Mouse (Mus musculus): ENCODE data around the gene R3hdm4. TPM values are rescaled to one million over a fixed set of nuclear protein-coding genes. Genes with fewer than 3 reads are reported as not detected.
A peak's percentile ranks its signal among the peaks of the same experiment; 100 is the strongest.
"Not testable (repeated sequence)": the region's sequence is repeated elsewhere in the genome, so short reads cannot be mapped to it uniquely, and the experiment has no call there.

Gene R3hdm4
- polyA plus RNA-seq (2012; rRNA removed): 129 and 162 TPM in 2 replicates

- DNase-seq: no peak
- TF ChIP-seq POLR2A (IDR thresholded peaks at IDR 0.05; ENCODE audit: borderline replicate concordance, extremely low read depth, low read depth, low read length): no peak
- no peak for TF ChIP-seq CTCF (IDR thresholded peaks at IDR 0.05; ENCODE audit: insufficient read depth, low read length)
- Histone ChIP-seq H3K4me3 (replicated peaks; ENCODE audit: extremely low read depth, low read depth, low read length) (no peak within 1 kb of the TSS), H3K4me1 (ENCODE audit: control insufficient read depth, insufficient read depth, low read length) (peaks cover 10% of the 10 kb centered on the region)
- WGBS: 16% methylated on average over 41 of the region's 41 CpGs
Measured at GRCm38 (mm10) chr10:79920958-79921535, at the start of gene R3hdm4. Gene R3hdm4 (minus strand): TSS chr10:79921208.

- no peak for DNase-seq
- no peak within 1 kb of the TSS for H3K4me3 ChIP-seq (replicated peaks; ENCODE audit: extremely low read depth, low read depth, low read length)
- WGBS: 7% methylated on average over 47 of the region's 47 CpGs
- H3K4me1 ChIP-seq (ENCODE audit: control insufficient read depth, insufficient read depth, low read length): no peaks in the 10 kb centered on the region
- TF ChIP-seq CTCF (IDR thresholded peaks at IDR 0.05; ENCODE audit: insufficient read depth, low read length) (no peak), POLR2A (IDR thresholded peaks at IDR 0.05; ENCODE audit: borderline replicate concordance, extremely low read depth, low read depth, low read length) (no peak)
Measured at GRCm38 (mm10) chr10:79970415-79971182, 49.6 kb upstream of the R3hdm4 start, which contains the start of gene Grin3b. Gene Grin3b (plus strand): TSS chr10:79970715.

DNA sequence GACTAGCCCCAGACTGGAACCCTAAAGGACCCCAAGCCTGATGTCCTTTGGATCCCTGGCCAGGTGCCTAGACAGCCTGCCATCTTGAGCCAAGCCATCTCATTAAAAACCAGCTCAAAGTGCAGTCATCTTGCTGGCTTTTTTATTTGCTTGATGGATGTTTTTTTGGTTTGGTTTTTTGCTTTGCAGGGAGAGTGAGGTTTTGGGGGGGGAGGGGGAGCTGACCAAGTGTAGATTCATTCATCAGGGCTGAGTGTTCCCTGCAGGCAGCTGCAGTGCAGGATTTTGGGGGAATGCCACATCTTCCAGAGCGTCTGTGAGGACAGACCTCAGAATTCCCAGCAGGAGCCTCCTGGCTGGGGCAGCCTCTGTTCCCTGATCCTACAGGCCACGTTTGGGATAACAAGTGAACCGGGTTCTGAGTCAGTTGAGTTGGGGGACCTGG lies 48.1 kb upstream of the R3hdm4 start:
- DNase-seq: no peak
- H3K4me1 ChIP-seq (ENCODE audit: control insufficient read depth, insufficient read depth, low read length): no peaks in the 10 kb centered on the region
- no peak overlapping the region for H3K4me3 ChIP-seq (replicated peaks; ENCODE audit: extremely low read depth, low read depth, low read length)
- no peak for TF ChIP-seq POLR2A (IDR thresholded peaks at IDR 0.05; ENCODE audit: borderline replicate concordance, extremely low read depth, low read depth, low read length)
- 30% methylated on average over 3 of the region's 3 CpGs for WGBS

- Histone ChIP-seq H3K4me3 (replicated peaks; ENCODE audit: extremely low read depth, low read depth, low read length) (no peak overlapping the region), H3K4me1 (ENCODE audit: control insufficient read depth, insufficient read depth, low read length) (no peaks in the 10 kb centered on the region)
- TF ChIP-seq POLR2A (IDR thresholded peaks at IDR 0.05; ENCODE audit: borderline replicate concordance, extremely low read depth, low read depth, low read length) (no peak), CTCF (IDR thresholded peaks at IDR 0.05; ENCODE audit: insufficient read depth, low read length) (no peak)
- 74% methylated on average over 1 of the region's 1 CpGs for WGBS
- no peak for DNase-seq
Measured at GRCm38 (mm10) chr10:79968181-79968580, 47.2 kb upstream of the R3hdm4 start.

DNA sequence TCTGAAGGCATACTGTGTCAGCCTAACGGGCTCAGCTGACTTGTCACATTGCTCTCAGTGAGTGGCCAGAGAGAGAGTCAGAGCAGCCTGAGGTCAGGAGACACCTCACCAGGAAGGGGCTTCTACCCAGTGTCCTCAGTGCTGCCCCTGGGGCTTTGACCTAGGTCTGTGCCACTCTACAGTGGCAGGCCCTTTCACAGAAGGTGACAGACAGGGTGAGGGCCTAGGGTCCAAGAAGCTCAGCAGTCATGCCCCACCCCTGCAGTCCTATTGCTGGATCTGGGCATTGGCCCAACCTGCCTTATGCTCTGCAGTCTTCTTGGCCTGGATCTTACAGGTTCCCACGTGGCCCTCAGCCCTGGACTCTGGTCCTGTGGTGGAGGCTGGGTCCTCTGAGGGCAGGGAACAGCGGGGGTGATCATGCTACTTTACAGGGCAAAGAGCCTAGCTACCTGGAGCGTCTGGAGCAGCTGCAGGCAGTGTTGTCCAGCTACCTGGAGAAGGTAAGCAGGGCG lies 45.9 kb upstream of the R3hdm4 start:
- TF ChIP-seq POLR2A (IDR thresholded peaks at IDR 0.05; ENCODE audit: borderline replicate concordance, extremely low read depth, low read depth, low read length) (no peak), CTCF (IDR thresholded peaks at IDR 0.05; ENCODE audit: insufficient read depth, low read length) (no peak)
- no peaks in the 10 kb centered on the region for H3K4me1 ChIP-seq (ENCODE audit: control insufficient read depth, insufficient read depth, low read length)
- no peak for DNase-seq
- no peak overlapping the region for H3K4me3 ChIP-seq (replicated peaks; ENCODE audit: extremely low read depth, low read depth, low read length)
- WGBS: 92% methylated on average over 5 of the region's 5 CpGs

- no peak for DNase-seq
- Histone ChIP-seq H3K4me3 (replicated peaks; ENCODE audit: extremely low read depth, low read depth, low read length) (no peak overlapping the region), H3K4me1 (ENCODE audit: control insufficient read depth, insufficient read depth, low read length) (peaks cover 7% of the 10 kb centered on the region)
- TF ChIP-seq POLR2A (IDR thresholded peaks at IDR 0.05; ENCODE audit: borderline replicate concordance, extremely low read depth, low read depth, low read length) (no peak), CTCF (IDR thresholded peaks at IDR 0.05; ENCODE audit: insufficient read depth, low read length) (no peak)
- 91% methylated on average over 5 of the region's 5 CpGs for WGBS
Measured at GRCm38 (mm10) chr10:79965325-79965724, 44.3 kb upstream of the R3hdm4 start.

DNA sequence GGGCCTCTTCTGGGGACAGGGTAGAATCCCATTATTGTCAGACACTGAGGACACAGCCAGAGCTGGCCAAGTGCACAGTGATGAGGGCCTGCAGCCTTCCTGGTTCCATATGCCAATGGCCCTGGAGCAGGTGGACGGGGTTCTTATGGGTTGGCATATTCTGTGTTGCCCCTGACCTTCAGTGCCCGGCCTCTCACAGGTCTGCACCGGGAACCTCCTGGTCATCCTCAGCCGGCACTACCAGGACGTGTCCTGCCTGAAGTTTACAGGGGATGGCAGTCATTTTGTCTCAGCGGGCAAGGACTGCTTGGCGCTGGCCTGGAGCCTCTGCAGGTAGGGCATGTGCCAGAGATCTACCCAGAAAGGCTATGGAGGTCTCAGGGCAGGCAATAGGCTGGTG lies 43.7 kb upstream of the R3hdm4 start:
- DNase-seq: no peak
- Histone ChIP-seq H3K4me1 (ENCODE audit: control insufficient read depth, insufficient read depth, low read length) (peaks cover 7% of the 10 kb centered on the region), H3K4me3 (replicated peaks; ENCODE audit: extremely low read depth, low read depth, low read length) (no peak overlapping the region)
- TF ChIP-seq CTCF (IDR thresholded peaks at IDR 0.05; ENCODE audit: insufficient read depth, low read length) (no peak), POLR2A (IDR thresholded peaks at IDR 0.05; ENCODE audit: borderline replicate concordance, extremely low read depth, low read depth, low read length) (no peak)
- 97% methylated on average over 7 of the region's 7 CpGs for WGBS

- no peak for DNase-seq
- H3K4me3 ChIP-seq (replicated peaks; ENCODE audit: extremely low read depth, low read depth, low read length): peak overlapping the region; percentile 96
- TF ChIP-seq POLR2A (IDR thresholded peaks at IDR 0.05; ENCODE audit: borderline replicate concordance, extremely low read depth, low read depth, low read length): no peak
- TF ChIP-seq CTCF (IDR thresholded peaks at IDR 0.05; ENCODE audit: insufficient read depth, low read length): no peak
- WGBS: 10% methylated on average over 10 of the region's 10 CpGs
- H3K4me1 ChIP-seq (ENCODE audit: control insufficient read depth, insufficient read depth, low read length): peaks cover 7% of the 10 kb centered on the region
Measured at GRCm38 (mm10) chr10:79960671-79961294, 39.8 kb upstream of the R3hdm4 start.

DNA sequence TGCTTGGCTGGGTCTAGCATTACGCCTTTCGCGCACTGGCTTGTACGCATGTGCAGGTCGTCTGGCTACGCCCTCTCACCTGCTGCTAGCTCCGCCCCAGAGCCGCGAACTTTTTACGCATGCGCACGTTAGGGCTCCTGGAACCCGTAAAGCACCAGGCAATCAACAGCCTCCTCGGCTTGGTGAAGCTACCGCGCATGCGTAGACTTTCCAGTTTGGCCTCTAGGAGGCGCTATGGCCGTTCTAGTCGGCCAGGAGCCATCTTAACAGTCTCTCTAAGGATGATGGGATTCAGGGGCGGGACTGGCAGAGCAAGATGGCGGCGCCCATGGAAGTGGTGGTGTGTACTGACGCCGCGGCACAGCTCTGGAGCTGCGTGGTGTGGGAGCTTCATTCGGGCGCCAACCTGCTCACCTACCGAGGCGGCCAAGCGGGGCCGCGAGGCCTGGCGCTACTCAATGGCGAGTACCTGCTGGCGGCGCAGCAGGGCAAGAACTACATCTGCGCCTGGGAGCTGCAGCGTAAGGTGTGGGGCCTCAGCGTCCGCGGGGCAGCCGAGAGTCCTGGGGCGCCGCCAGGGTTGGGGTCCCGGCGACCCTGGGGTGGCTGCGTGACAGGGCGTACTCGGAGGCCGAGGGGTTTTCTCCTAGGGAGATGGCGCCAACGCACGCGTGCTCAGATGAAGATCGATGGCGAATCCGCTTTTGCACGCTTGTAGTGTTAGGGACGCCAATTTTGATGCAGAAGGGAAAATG lies 39.0 kb upstream of the R3hdm4 start, which contains the start of gene Wdr18:
TSS of gene Wdr18 (plus strand) at position 306 of the 755 bp plus-strand sequence.
- TF ChIP-seq CTCF (IDR thresholded peaks at IDR 0.05; ENCODE audit: insufficient read depth, low read length) (peak; percentile 88), POLR2A (IDR thresholded peaks at IDR 0.05; ENCODE audit: borderline replicate concordance, extremely low read depth, low read depth, low read length) (peak; percentile 44; the same call in 1 of the 2 replicates)
- peak; percentile 99 for DNase-seq
- WGBS: under 1% methylated on average over 61 of the region's 61 CpGs
- peak within 1 kb of the TSS; percentile 96 for H3K4me3 ChIP-seq (replicated peaks; ENCODE audit: extremely low read depth, low read depth, low read length)
- H3K4me1 ChIP-seq (ENCODE audit: control insufficient read depth, insufficient read depth, low read length): peaks cover 7% of the 10 kb centered on the region

GRCm38 (mm10) chr10:79959412-79959811 lies 38.4 kb upstream of the R3hdm4 start:
- 30% methylated on average over 6 of the region's 10 CpGs for WGBS
- peak overlapping the region; percentile 48 for H3K4me3 ChIP-seq (replicated peaks; ENCODE audit: extremely low read depth, low read depth, low read length)
- H3K4me1 ChIP-seq (ENCODE audit: control insufficient read depth, insufficient read depth, low read length); DNase-seq: not testable (repeated sequence)
